Mouse (Mus musculus) megakaryocyte progenitor cell, adult 5-6 weeks (primary cell): ENCODE measurements around the gene Slc9a3r2. TPM values are rescaled to one million over a fixed set of nuclear protein-coding genes. Genes with fewer than 3 reads are reported as not detected.

ENCODE experiments used
- ATAC-seq: replicated peaks from 2 replicates; pipeline ENCODE4 v1.8.0; 2016; ENCODE audit warnings: mild to moderate bottlenecking, moderate TSS enrichment, inconsistent platforms; ENCODE audit not compliant: poor library complexity
- total RNA-seq, 2 experiments: library from RNA; stranded (forward) in 1 of 2; stranded (reverse) in 1 of 2; fragments of 157-497, 149-512 nt in 1 of 2; fragments of 200-1000 nt in 1 of 2; gene quantifications; 2 replicates each; pipeline versions ENCODE4 v1.2.3 to v1.2.4; 2015 to 2017

The Slc9a3r2 gene
- total RNA-seq (2015) (1.2 and 2.6 TPM in 2 replicates), total RNA-seq (2017) (1.4 and 1.6 TPM in 2 replicates)

- ATAC-seq, result peak; percentile 6; the same call in 1 of the 2 replicates
Observed at GRCm38 (mm10) chr17:24650070-24650616, at the start of gene Slc9a3r2. TSS of gene Slc9a3r2 (minus strand) at chr17:24650327.

DNA sequence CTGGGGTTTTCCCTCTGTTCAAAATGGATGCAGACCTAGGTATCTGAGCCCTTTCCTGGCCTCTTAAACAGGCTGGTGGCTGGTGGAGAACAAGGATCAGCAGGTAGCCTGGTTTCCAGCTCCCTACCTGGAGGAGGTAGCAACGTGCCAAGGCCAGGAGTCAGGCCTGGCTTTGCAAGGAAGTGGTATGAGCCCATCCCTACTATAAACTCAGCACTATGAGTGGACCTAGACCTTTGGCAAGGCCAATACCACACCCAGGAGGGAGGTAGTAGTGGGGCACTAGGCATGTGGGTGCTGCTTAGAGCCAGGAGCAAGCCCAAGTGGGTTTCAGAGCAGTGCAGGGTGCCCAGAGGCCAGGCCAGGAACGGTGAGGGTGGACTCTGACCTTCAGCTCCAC, 49.3 kb upstream of the Slc9a3r2 start:
- no peak for ATAC-seq

GRCm38 (mm10) chr17:24698715-24699114, 48.6 kb upstream of the Slc9a3r2 start:
- ATAC-seq, result no peak

GRCm38 (mm10) chr17:24697985-24698384, 47.9 kb upstream of the Slc9a3r2 start:
- ATAC-seq, result no peak

DNA sequence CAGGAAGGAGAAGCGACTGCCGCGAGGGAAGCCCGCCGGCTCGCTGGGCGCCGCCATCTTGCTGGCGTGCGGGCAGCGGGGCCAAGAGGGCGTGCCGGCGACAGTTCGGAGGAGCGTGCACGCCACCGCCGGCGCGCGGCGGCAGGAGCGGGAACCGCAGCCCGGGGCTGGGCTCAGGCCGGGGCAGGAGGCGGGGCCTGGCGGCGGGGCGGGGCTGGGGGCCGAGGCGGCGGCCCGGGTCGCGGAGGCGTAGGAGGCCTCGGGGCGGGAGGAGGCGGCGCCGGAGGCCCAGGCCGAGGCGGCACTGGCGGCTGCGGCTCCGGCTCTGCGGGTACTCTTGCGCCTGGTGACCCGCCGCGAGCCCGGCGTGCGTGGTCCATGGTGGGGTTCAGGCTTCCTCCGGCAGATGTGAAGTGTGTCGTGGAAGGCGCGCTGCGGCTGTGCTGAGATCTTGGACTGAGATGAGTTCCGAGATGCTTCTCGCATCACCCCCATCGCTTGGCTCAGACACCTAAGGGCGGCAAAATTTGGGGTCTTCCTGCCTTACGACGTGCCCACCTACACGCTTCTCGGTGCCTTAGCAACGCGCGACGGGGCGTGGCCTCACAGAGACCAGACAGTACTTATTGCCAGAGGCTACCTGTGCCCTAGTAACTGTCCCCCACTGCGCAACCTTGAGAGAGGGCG, 46.0 kb upstream of the Slc9a3r2 start, which contains the start of the genes Gfer and Noxo1:
TSS of gene Gfer (minus strand) at position 146 of the 687 bp plus-strand sequence.
TSS of gene Noxo1 (plus strand) at position 224 of the 687 bp plus-strand sequence.
- peak; percentile 81 for ATAC-seq

GRCm38 (mm10) chr17:24695326-24696010, 45.3 kb upstream of the Slc9a3r2 start:
- peak; percentile 1; the same call in 1 of the 2 replicates for ATAC-seq

DNA sequence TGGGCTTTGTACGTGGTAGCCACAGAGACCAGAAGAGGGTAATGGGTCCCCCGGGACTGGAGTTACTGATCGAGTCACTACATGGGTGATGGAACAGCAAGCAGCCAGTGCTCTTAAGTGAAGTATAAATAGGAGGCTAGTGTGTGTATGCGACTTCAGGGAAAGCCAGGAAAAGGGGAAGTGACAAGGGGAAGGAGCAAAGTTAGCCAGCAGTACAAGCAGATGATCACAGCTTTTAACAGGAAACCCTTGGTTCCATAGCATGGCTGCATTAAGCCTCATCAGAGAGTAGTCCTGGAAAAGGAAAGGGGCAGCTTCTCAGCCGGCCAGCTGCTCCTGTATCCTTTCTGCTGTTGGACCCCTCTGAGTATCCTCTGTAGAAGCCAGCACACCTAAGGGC, 42.3 kb upstream of the Slc9a3r2 start:
- ATAC-seq, result no peak

GRCm38 (mm10) chr17:24689251-24690081, 39.3 kb upstream of the Slc9a3r2 start, which contains the start of gene Syngr3:
TSS of gene Syngr3 (minus strand) at chr17:24689955.
- no peak for ATAC-seq

- ATAC-seq, result no peak
Observed at GRCm38 (mm10) chr17:24687599-24687998, 37.5 kb upstream of the Slc9a3r2 start.

DNA sequence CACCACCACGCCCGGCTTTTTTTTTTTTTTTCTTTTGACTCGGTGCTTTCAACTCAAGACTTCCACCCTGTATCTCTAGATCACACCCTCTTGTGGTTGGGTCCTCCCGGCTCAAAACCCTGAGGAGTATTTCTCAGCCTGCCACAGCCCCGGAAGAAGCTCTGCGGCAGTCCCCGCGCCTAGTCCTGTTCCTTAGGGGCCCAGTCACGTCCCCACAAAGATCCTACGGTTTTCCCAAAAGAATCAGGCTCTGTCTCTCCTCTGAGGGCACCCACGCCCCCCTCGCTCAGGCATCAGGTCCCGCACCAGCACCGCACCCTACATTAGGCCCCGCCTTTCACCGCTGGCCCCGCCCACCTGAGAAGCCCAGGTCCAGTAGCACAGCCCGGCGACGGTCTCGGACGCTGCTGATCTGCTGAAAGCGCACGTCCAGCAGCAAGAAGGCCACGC, 37.0 kb upstream of the Slc9a3r2 start:
- peak; percentile 78 for ATAC-seq

- peak; percentile 60 for ATAC-seq
Observed at GRCm38 (mm10) chr17:24686514-24686913, 36.4 kb upstream of the Slc9a3r2 start.

DNA sequence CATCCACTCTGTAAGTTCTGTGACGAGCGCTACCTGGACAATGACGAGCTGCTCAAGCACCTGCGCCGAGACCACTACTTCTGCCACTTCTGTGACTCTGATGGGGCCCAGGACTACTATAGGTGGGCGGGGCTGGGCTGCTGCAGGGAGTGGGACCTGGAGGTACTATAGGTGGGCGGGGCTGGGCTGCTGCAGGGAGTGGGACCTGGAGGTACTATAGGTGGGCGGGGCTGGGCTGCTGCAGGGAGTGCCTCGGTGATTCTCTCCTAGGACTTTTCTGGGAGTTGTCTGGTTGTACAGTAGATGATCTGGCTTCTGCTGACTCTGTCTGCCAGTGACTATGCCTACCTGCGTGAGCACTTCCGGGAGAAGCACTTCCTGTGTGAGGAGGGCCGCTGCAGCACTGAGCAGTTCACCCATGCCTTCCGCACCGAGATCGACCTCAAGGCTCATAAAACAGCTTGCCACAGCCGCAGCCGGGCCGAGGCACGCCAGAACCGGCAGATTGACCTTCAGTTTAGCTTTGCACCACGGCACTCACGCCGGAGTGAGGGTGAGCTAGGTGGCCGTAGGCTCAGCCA, 27.5 kb upstream of the Slc9a3r2 start:
- no peak for ATAC-seq

DNA sequence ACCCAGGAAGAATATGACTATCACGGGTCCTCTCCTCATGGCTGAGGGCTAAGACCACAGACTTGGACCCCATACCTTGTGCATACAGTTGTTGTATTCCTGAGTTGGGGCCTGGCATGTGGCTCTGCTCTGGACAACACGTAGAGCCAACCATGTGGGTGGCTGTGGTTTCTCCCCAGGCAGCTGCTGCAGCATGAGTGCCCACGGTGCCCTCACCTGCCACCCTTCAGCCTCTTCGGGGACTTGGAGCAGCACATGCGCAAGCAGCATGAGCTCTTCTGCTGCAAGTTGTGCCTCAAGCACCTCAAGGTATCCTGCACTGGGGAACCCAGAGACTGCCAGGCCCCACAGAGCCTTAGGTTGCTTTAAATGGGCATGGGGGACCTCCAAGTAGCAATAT, 26.8 kb upstream of the Slc9a3r2 start:
- no peak for ATAC-seq

- ATAC-seq, result peak; percentile 86
Observed at GRCm38 (mm10) chr17:24676187-24676586, 26.1 kb upstream of the Slc9a3r2 start.

- ATAC-seq, result no peak
Observed at GRCm38 (mm10) chr17:24674277-24674676, 24.1 kb upstream of the Slc9a3r2 start.

GRCm38 (mm10) chr17:24672141-24672540, 22.0 kb upstream of the Slc9a3r2 start:
- ATAC-seq, result peak; percentile 7; the same call in 1 of the 2 replicates

DNA sequence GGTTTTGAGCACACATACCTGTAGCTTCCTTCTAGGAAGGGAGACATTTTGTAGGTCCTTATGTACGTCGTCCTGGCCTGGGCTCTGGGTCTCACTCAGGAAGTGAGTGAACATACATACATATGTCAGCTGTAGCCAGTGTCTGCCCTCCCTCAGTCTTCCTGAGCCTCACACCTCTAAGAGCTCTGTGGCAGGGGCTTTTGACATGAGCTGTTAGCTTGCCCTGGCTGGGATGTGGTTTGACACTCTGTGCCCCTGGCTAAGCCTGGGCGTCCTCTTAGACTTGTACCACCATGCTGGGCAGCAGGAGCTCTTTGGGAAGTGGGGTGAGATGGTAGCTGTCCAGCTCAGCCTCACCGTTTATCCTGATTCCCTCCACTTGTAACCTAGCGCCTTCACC, 21.2 kb upstream of the Slc9a3r2 start:
- no peak for ATAC-seq

DNA sequence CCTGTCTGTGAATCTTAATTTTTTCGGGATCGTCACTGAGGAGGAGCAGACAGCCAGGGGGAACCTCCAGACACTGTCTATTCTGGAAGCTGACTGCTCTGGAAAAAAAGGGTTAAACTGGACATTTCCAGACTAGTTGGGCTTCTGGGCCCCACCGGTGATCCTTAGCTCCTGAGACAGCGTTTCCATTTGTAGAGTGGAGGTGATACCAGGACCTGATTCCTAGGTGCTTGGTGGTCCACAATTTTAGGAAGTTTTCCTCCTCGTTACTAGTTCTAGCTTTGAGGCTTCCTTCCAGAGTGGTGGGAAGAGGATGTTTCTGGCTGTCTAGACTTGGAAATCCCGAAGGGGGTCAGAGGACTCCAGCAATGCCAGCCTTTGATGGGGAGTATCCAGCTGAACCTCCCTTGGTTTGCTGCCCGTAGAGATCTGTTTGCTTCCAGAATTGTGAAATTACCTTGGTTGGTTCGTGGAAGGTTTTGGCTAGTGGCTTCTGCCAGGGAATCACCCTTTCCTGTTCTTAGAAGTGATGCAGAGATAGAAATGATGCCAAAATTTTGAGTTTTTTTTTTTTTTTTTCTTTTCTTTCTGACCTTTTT, 20.2 kb upstream of the Slc9a3r2 start:
- ATAC-seq, result no peak

DNA sequence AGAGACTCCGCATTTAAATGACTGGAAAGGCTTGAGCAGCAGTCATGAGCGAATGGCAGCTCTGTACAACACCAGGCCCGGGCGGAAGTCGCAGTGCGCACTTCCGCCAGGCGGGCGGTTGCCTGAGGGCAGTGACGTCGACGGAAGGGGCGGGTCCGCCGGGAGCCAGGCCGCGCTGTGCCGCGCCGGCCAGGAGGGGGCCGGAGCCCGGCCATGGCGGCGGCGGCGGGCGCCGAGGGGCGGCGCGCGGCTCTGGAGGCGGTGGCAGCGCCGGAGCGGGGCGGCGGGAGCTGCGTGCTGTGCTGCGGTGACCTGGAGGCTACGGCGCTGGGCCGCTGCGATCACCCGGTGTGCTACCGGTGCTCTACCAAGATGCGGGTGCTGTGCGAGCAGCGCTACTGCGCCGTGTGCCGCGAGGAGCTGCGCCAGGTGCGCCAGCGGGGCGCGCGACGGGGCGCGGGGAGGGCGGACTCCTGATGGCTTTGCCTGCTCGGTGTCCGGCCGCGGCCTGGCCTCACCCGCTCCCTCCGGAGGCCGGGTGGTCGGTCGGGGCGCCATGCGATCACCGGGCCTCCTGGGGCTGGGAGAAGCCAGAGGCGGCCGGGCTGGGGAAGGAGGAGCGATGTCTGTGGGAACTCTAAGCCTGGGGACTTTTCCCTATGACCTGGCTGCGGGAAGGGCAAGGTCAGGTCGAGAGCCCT, 19.6 kb upstream of the Slc9a3r2 start, which contains the start of gene Zfp598:
TSS of gene Zfp598 (plus strand) at position 143 of the 701 bp plus-strand sequence.
- ATAC-seq, result peak; percentile 93
